Mouse (Mus musculus) kidney, embryonic 16.5 days (tissue): ENCODE data around the gene Arl8b. TPM values are rescaled to one million over a fixed set of nuclear protein-coding genes. Genes with fewer than 3 reads are reported as not detected.
"Not testable (repeated sequence)": the region's sequence is repeated elsewhere in the genome, so short reads cannot be mapped to it uniquely, and the experiment has no call there.

Experiments
- ATAC-seq: fragments of 200-750 bp; cut with Nextera tagmentation; 2 replicates; pipeline ENCODE4 v1.8.0; 2017; ENCODE audit warnings: moderate TSS enrichment; ENCODE audit not compliant: low FRiP score, low TSS enrichment
- H3K27ac ChIP-seq: fragments of 300-500 bp; sonication (generic); 2 replicates; pipeline ENCODE4 v1.5.1; 2014; ENCODE audit warnings: low read length
- H3K27me3 ChIP-seq: fragments of 300-500 bp; sonication (generic); 2 replicates; pipeline ENCODE4 v1.6.1; 2014; ENCODE audit warnings: low read length, control low read depth, mixed read lengths; ENCODE audit not compliant: insufficient read depth
- H3K36me3 ChIP-seq: fragments of 300-500 bp; sonication (generic); 2 replicates; pipeline ENCODE4 v1.6.1; 2014; ENCODE audit warnings: low read length, control low read depth, mixed read lengths; ENCODE audit not compliant: insufficient read depth
- H3K4me1 ChIP-seq: fragments of 300-500 bp; sonication (generic); 2 replicates; pipeline ENCODE4 v1.6.1; 2014; ENCODE audit warnings: low read length, control low read depth, mixed read lengths; ENCODE audit not compliant: insufficient read depth
- H3K4me2 ChIP-seq: fragments of 300-500 bp; sonication (generic); replicated peaks from 2 replicates; pipeline ENCODE4 v1.6.1; 2014; ENCODE audit warnings: low read depth, low read length
- H3K4me3 ChIP-seq: fragments of 300-500 bp; sonication (generic); 2 replicates; pipeline ENCODE4 v1.5.1; 2014; ENCODE audit warnings: mild to moderate bottlenecking, low read length
- H3K9ac ChIP-seq: fragments of 300-500 bp; sonication (generic); replicated peaks from 2 replicates; pipeline ENCODE4 v1.6.1; 2014; ENCODE audit warnings: low read length
- H3K9me3 ChIP-seq: fragments of 300-500 bp; sonication (generic); 2 replicates; pipeline ENCODE4 v1.6.1; 2016; ENCODE audit warnings: low read length, control low read depth
- WGBS: fragments of 180-500 bp; shearing (Covaris S2); extraction: QIAGEN DNeasy Blood & Tissue Kit; methylation state at CpG from one replicate; pipeline ENCODE4 v1.1.7; 2014; 5-methylcytosine and 5-hydroxymethylcytosine counted together
- polyA plus RNA-seq: library from polyadenylated mRNA; unstranded; fragments of >200 nt; fragmentation: Nextera tagmentation; extraction: Ambion mirVana; gene quantifications from 2 replicates; pipeline ENCODE4 v1.2.1, GENCODE M21; 2015

Arl8b gene
- polyA plus RNA-seq, 1 experiment from 2014 or later: 79.1 TPM

- H3K9ac ChIP-seq, H3K36me3 ChIP-seq, H3K4me2 ChIP-seq, ATAC-seq, H3K4me3 ChIP-seq, H3K4me1 ChIP-seq, H3K27me3 ChIP-seq, H3K9me3 ChIP-seq, H3K27ac ChIP-seq: not testable (repeated sequence)
- 49% methylated on average over 2 of the region's 2 CpGs for WGBS
Measured at GRCm38 (mm10) chr6:108869031-108869430, 86.1 kb downstream of the Arl8b start.

GRCm38 (mm10) chr6:108870421-108870820 is 87.5 kb downstream of the Arl8b start:
- Histone ChIP-seq H3K27ac (no peak overlapping the region), H3K9me3 (no peaks in the 10 kb centered on the region), H3K4me2 (no peak overlapping the region), H3K4me1 (no peaks in the 10 kb centered on the region), H3K9ac (no peak overlapping the region), H3K4me3 (no peak overlapping the region), H3K36me3 (no peaks in the 10 kb centered on the region), H3K27me3 (no peaks in the 10 kb centered on the region)
- ATAC-seq: no peak
- 85% methylated on average over 2 of the region's 2 CpGs for WGBS

DNA sequence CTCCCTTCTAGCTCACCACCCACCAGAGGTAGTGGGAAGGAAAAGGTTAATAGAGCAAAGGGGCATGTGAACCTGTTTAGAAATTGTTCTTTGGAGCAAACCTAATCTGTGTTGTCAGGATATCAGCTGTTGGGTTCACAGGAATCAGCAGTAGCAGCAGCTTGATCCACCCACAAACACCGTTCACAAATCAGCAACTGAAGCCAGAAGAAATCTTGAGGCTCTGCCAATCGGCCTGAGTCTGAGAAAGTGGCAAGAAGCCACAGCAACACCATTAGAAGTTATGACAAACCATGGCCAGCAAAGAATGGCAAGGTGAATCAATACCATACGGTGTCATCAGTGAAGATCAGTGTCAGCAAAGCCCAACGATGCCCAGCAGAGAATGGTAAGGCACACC is 88.4 kb downstream of the Arl8b start:
- Histone ChIP-seq H3K27me3 (no peaks in the 10 kb centered on the region), H3K9me3 (no peaks in the 10 kb centered on the region), H3K27ac (no peak overlapping the region), H3K4me2 (no peak overlapping the region), H3K4me1 (no peaks in the 10 kb centered on the region), H3K9ac (no peak overlapping the region), H3K36me3 (no peaks in the 10 kb centered on the region), H3K4me3 (no peak overlapping the region)
- no peak for ATAC-seq
- 88% methylated on average over 4 of the region's 4 CpGs for WGBS

Other genes starting within 250 kb of the Arl8b start
- 16.8 and 18.5 TPM in 2 replicates for gene Bhlhe40, start 122.5 kb upstream of the Arl8b start, polyA plus RNA-seq
- 18.8 and 23.7 TPM in 2 replicates for gene Edem1, start 45.5 kb downstream of the Arl8b start, polyA plus RNA-seq